Mouse (Mus musculus) spleen, adult 18-20 months (tissue): ENCODE data around the gene Kdelr1.
A peak's percentile ranks its signal among the peaks of the same experiment; 100 is the strongest.
"Not testable (repeated sequence)": the region's sequence is repeated elsewhere in the genome, so short reads cannot be mapped to it uniquely, and the experiment has no call there.

Experiments used
- DNase-seq, 2 experiments: peaks; one replicate each; pipeline ENCODE4 v3.0.0; 2022; ENCODE audit warnings: mixed read lengths in 2 of 2

Kdelr1 gene

GRCm38 (mm10) chr7:45870282-45871058 is 2.1 kb upstream of the Kdelr1 start:
- no peak for DNase-seq

DNA sequence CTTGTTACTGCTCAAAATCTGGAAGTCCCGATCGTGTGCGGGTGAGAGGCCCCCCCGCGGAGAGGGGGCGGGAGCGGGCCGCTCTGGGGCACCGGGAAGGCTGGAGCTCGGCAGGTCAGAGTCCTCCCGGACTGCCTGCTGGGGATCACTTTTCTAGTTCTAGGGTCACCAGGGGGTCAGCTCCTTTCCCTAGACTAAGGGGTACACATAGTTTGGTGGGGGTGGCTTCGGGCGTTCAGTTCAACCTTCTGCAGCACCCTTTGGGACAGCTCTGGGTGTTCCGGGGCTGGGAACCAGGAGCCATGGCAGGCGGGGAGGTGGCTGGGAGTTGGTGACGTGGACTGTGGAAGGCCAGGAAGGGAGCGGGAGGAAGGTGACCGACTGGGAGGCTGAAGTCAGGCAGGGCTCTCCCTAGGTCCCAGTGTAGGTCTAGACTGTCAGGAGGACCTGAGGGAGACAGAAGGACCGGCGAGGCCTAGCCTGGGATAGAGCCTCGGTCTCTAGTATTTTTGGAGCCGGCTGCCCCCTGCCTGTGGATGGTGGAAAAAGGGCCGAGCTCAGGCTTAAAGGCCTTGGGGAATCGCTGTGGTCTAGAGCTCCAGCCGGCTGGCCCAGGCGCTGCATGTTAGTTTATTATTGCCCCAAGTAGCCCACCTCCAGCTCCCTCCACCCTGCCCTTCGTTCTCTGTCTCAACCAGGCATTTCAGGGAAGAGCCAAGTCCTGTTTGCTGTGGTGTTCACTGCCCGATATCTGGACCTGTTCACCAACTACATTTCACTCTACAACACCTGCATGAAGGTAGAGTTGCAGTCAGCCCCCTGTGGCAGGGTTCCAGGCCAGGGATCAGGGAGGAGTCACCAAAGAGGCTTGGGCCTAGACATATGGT is 732 bp downstream of the Kdelr1 start:
- DNase-seq: peak; percentile 35 to 60

GRCm38 (mm10) chr7:45876895-45877294 is 4.3 kb downstream of the Kdelr1 start:
- no peak for DNase-seq

GRCm38 (mm10) chr7:45878278-45878677 is 5.7 kb downstream of the Kdelr1 start, which contains the start of gene Grin2d:
Gene Grin2d (minus strand): TSS chr7:45878378.
- DNase-seq: not testable (repeated sequence)

DNA sequence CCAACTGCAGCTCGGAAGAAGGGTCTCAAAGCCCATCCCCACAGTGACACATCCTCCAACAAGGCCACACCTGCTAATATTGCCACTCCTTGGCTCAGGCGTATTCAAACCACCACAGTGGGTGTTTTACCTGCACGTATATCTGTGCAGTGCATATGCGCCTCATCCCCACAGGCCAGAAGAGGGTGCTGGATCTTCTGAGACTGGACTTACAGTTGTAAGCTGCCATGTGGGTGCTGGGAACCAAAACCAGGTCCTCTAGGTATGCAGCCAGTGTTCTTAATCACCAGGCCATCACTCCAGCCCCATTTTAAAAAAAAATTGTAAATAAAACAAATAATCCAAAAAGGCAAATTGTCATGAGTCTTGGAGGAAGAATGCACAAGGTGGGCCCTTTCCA is 8.0 kb downstream of the Kdelr1 start:
- no peak for DNase-seq

GRCm38 (mm10) chr7:45881011-45881410 is 8.4 kb downstream of the Kdelr1 start:
- DNase-seq: no peak

- no peak for DNase-seq
Measured at GRCm38 (mm10) chr7:45887246-45887645, 14.7 kb downstream of the Kdelr1 start.

DNA sequence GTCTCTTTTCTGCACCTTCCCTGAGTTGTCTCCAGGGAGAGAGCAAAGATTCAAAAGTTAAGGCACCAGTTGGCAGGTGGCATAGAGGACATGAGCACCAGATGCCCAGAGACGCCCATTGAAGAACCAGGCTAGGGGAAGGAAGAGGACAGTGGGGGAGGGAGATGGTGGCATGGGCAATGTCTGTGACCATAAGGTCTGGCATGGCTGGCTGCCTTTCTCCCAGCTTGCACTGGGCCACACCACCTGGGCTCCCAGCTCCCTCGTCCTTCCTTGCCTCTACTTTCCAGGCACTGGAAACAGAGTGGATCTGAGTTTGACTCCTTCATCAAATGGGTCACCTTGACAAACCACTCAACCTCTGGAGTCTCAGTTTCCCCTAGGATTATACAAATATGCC is 20.1 kb downstream of the Kdelr1 start:
- no peak for DNase-seq

DNA sequence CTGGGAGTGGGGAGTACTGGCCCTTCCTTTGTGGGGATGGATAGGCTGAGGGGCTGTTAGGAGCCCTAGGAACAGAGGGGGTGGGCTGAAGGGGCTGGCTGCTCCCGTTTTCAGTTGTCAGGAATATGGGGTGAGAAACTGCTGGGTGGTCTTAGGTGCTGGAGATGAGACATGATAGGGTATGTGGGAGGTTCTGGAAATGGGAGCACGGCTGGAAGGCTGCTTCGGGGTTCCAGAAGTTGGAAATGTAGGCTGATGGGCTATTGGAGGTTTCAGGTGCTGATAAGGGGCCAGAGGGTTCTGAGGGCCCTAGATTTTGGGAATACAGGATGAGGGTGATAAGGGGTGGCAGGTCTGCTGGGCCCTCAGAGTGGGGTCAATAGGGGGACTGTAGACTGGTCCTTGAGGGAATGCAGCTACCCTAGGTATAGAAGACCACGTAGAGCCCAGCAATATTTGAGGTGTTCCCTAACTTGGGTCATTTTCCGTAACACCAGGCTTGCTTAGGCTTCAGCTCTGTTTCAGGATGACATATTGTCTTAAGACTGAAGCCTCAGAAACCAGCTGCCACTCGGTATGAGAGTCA is 23.5 kb downstream of the Kdelr1 start:
- no peak for DNase-seq

DNA sequence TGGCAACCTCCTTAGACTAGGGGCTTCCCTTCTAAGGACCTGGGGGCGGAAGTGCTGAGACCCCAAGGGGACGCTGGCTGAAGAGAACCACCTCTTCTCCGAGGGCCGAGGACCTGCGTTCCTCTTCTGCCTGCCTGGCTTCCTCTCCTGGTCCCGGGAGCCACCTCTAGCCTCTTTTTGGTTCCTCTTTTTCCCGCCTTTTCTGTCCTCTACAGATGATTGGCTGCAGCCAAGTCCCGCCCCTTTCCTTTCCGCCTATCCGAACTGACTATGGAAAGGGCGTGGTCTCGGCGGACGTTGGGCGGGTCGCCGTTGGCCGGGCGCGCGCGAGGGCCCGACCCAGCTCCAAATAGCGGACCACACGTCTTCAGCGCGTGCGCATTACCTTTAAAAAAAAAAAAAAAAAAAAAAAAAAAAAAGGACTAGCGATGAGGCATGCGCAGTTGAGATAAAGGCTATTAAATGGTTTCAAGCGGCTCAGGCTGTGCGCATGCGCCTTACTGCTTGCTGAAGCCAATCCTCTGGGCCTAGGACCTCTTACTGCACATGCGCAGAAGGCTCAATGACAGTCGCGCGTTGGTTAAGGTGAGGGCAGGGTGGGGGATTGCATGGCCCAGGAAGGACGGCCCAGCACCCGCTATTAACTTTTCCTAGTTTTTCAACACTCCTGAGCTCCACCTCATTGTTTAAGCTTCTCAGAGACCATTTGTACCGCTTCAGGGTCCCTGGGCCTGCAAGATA is 24.1 kb downstream of the Kdelr1 start, which contains the start of the genes Syngr4 and Tmem143:
TSS of gene Syngr4 (minus strand) at position 198 of the 741 bp plus-strand sequence.
TSS of gene Tmem143 (plus strand) at position 425 of the 741 bp plus-strand sequence.
- DNase-seq: peak; percentile 93 to 97

GRCm38 (mm10) chr7:45897258-45897757 is 24.7 kb downstream of the Kdelr1 start:
- peak in 1 of 2 experiments; percentile 53 for DNase-seq

GRCm38 (mm10) chr7:45898125-45898524 is 25.6 kb downstream of the Kdelr1 start:
- DNase-seq: not testable (repeated sequence)

GRCm38 (mm10) chr7:45901562-45901961 is 29.0 kb downstream of the Kdelr1 start:
- no peak for DNase-seq

GRCm38 (mm10) chr7:45902481-45903002 is 30.0 kb downstream of the Kdelr1 start:
- no peak for DNase-seq

- no peak for DNase-seq
Measured at GRCm38 (mm10) chr7:45906622-45907021, 34.0 kb downstream of the Kdelr1 start.

GRCm38 (mm10) chr7:45908384-45908783 is 35.8 kb downstream of the Kdelr1 start:
- no peak for DNase-seq

GRCm38 (mm10) chr7:45909145-45909544 is 36.6 kb downstream of the Kdelr1 start:
- DNase-seq: no peak

DNA sequence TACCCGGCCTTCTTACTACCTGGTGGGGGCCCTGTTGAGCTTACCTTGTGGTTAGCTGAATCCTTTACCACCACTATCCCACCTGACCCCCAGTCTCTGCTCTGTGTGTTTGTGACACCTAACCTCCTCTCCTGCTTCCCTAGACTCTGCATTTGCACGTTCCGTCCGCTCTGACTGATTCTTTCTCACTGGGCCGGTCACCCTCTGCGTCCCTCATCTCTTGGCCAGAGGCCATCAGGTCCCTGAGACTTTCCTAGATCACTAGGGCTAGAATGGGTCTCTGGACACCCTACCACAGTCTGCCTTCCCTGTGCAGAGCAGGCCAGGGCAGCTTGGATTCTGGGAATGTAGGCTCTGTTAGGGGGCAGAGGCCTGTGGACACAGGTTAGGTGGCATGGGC is 41.5 kb downstream of the Kdelr1 start:
- DNase-seq: no peak

- no peak for DNase-seq
Measured at GRCm38 (mm10) chr7:45915011-45915410, 42.4 kb downstream of the Kdelr1 start.

DNA sequence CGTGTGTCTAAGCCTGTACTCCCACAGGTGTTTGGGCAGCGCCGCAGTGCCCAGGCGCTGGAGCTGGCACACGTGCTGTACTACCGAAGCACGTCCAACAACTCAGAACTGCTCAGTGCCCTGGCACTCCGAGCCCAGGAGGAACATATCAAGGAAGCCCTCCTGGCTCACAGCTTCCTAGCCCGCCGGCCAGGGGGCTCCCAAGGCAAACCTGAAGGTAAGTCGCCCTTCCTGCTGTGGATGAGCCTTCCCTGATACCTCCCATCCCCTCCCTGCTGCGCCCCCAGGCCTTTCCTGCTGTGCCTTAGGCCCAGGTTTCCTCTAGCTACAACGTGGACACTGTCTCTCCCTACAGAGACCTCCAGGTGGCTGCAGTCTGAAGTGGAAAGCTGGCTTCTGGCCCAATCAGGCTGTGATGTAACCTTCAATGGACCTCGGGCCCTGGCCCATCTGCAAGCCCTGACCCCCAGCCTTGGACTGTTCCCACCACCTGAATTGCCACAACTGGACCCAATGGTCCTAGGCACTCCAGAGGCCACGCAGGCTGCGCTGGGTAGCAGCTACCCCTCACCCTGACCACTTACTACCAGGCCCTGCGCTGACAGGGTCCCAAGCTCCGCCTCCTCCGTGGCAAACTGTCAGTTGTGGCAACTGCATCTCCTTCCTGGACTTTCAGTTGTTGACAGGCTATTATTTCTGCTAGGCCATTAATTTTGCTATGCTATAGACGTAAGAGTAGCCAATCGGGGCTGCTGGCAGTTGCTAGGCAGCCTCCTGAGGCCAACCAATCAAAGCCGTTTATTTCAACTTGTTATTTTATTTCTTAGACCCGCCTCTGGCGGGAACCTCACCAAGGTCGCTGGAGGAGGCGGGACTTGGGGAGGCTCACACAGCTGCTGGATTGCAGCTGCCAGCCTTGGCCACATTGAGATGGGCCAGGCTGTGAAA is 43.8 kb downstream of the Kdelr1 start:
- DNase-seq: peak; percentile 59 to 60
